Mouse (Mus musculus) midbrain, embryonic 11.5 days (tissue): ENCODE results near the gene Cox19. TPM values are rescaled to one million over a fixed set of nuclear protein-coding genes. Genes with fewer than 3 reads are reported as not detected.

Experiments
- ATAC-seq: fragments of 200-750 bp; cut with Nextera tagmentation; 2 replicates; pipeline ENCODE4 v1.8.0; 2017; ENCODE audit warnings: moderate TSS enrichment, moderate library complexity; ENCODE audit not compliant: low FRiP score
- DNase-seq: peaks from one replicate; pipeline ENCODE4 v3.0.0; 2015; ENCODE audit warnings: low spot score; ENCODE audit errors: missing footprints
- H3K27ac ChIP-seq: fragments of 300-500 bp; sonication (generic); 2 replicates; pipeline ENCODE4 v1.5.1; 2014; ENCODE audit warnings: low read depth, low read length
- H3K27me3 ChIP-seq: fragments of 300-500 bp; sonication (generic); 2 replicates; pipeline ENCODE4 v1.6.1; 2014; ENCODE audit warnings: mild to moderate bottlenecking, low read length, moderate library complexity, mixed read lengths; ENCODE audit not compliant: control insufficient read depth, insufficient read depth
- H3K36me3 ChIP-seq: fragments of 300-500 bp; sonication (generic); 2 replicates; pipeline ENCODE4 v1.6.1; 2014; ENCODE audit warnings: mild to moderate bottlenecking, low read length, moderate library complexity, mixed read lengths; ENCODE audit not compliant: control insufficient read depth, insufficient read depth
- H3K4me1 ChIP-seq: fragments of 300-500 bp; sonication (generic); 2 replicates; pipeline ENCODE4 v1.6.1; 2014; ENCODE audit warnings: low read length; ENCODE audit not compliant: control insufficient read depth, insufficient read depth
- H3K4me2 ChIP-seq: fragments of 300-500 bp; sonication (generic); 2 replicates; pipeline ENCODE4 v1.6.1; 2014; ENCODE audit warnings: mild to moderate bottlenecking, moderate library complexity
- H3K4me3 ChIP-seq: fragments of 300-500 bp; sonication (generic); 2 replicates; pipeline ENCODE4 v1.5.1; 2014; ENCODE audit warnings: low read depth, low read length
- H3K9ac ChIP-seq: fragments of 300-500 bp; sonication (generic); 2 replicates; pipeline ENCODE4 v1.6.1; 2014; ENCODE audit warnings: low read length
- H3K9me3 ChIP-seq: fragments of 300-500 bp; sonication (generic); 2 replicates; pipeline ENCODE4 v1.6.1; 2016; ENCODE audit warnings: low read length; ENCODE audit not compliant: control insufficient read depth
- WGBS: fragments of 180-500 bp; shearing (Covaris S2); extraction: QIAGEN DNeasy Blood & Tissue Kit; methylation state at CpG from one replicate; pipeline ENCODE4 v1.1.7; 2014; 5-methylcytosine and 5-hydroxymethylcytosine counted together
- polyA plus RNA-seq: library from polyadenylated mRNA; unstranded; fragments of >200 nt; fragmentation: Nextera tagmentation; extraction: Ambion mirVana; gene quantifications from 2 replicates; pipeline ENCODE4 v1.2.1, GENCODE M21; 2014

Cox19 gene
- polyA plus RNA-seq, 1 experiment from 2014 or later: 133 TPM

- H3K4me3 ChIP-seq: no peak overlapping the region
- H3K9me3 ChIP-seq: no peaks in the 10 kb centered on the region
- H3K4me2 ChIP-seq: no peak overlapping the region
- ATAC-seq (no peak), DNase-seq (no peak)
- no peak overlapping the region for H3K9ac ChIP-seq
- peaks cover 9% of the 10 kb centered on the region for H3K4me1 ChIP-seq
- no peaks in the 10 kb centered on the region for H3K36me3 ChIP-seq
- no peaks in the 10 kb centered on the region for H3K27me3 ChIP-seq
- H3K27ac ChIP-seq: no peak overlapping the region
- 82% methylated on average over 11 of the region's 11 CpGs for WGBS
Observed at GRCm38 (mm10) chr5:139368638-139369320, 17.6 kb upstream of the Cox19 start.

DNA sequence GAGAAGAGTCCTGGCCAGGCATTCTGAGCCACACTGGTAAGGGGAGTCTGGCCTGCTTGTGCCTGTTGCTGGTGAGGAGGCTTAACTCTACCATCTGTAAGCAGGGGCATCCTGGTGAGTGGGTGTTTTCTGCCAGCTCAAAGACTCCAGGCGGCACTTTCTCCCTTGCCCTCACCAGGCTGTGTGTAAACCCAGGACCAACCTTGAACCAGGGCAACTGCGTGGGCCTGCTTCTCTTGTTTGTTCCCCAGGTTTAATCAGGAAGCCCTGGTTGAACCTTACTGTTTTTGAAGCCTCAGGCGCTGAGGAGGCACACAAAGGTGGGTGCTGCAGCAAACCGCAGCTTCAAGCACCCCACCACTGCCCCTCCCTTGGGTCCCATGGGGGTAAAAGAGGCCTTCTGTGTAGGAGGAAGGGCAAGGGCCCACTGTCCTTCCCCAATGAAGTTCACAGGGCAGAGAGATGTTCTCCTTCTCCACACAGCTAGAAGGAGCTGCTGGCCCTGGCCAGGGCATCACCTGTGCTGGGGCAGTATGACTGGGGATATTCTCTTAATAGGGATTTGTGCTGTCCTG lies 16.8 kb upstream of the Cox19 start:
- Histone ChIP-seq H3K36me3 (no peaks in the 10 kb centered on the region), H3K9me3 (no peaks in the 10 kb centered on the region), H3K4me1 (peaks cover 9% of the 10 kb centered on the region), H3K4me3 (no peak overlapping the region), H3K4me2 (no peak overlapping the region), H3K27me3 (no peaks in the 10 kb centered on the region), H3K9ac (no peak overlapping the region), H3K27ac (no peak overlapping the region)
- no peak for ATAC-seq
- 94% methylated on average over 4 of the region's 4 CpGs for WGBS
- DNase-seq: no peak

GRCm38 (mm10) chr5:139366484-139366883 lies 15.3 kb upstream of the Cox19 start:
- no peak overlapping the region for H3K9ac ChIP-seq
- ATAC-seq (no peak), DNase-seq (no peak)
- H3K4me1 ChIP-seq: peaks cover 3% of the 10 kb centered on the region
- WGBS: 84% methylated on average over 11 of the region's 11 CpGs
- no peak overlapping the region for H3K27ac ChIP-seq
- no peak overlapping the region for H3K4me3 ChIP-seq
- H3K27me3 ChIP-seq: no peaks in the 10 kb centered on the region
- H3K9me3 ChIP-seq: no peaks in the 10 kb centered on the region
- H3K4me2 ChIP-seq: no peak overlapping the region
- no peaks in the 10 kb centered on the region for H3K36me3 ChIP-seq

GRCm38 (mm10) chr5:139365827-139366226 lies 14.6 kb upstream of the Cox19 start:
- Histone ChIP-seq H3K27me3 (no peaks in the 10 kb centered on the region), H3K4me1 (peaks cover 3% of the 10 kb centered on the region), H3K9ac (no peak overlapping the region), H3K27ac (no peak overlapping the region), H3K9me3 (no peaks in the 10 kb centered on the region), H3K36me3 (no peaks in the 10 kb centered on the region), H3K4me2 (no peak overlapping the region), H3K4me3 (no peak overlapping the region)
- DNase-seq (no peak), ATAC-seq (no peak)
- WGBS: 72% methylated on average over 1 of the region's 1 CpGs

DNA sequence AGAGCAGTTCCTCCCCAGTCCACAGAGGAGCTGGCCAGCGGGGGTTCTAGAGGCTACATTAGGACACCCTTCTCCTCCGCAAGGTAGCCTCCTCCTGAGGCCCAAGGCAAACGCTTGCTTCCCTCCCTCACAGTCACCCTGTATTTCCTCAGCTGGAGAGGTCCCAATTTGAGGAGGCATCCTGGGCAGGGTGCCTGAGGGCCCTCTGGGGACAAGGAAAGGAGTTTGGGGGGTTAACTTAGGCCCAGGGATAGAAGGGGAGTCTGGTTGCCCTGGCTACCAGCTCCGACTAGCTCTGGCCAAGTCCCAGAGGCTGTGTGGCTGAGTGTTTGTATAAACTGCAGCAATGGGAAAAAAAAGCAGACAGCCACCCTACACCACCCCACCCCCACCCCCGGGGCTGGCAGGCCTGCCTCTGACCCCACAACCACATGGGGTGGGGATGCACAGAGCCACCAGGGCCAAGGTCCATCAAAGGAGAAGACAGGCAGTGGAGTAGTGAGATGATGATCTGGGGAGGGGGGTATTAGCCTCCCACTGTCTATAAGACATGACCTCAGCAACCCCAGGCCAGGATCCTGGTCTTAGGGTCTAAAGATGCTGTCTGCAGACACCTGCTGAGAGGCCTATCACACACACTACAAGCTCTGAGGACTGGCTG lies 13.8 kb upstream of the Cox19 start:
- Histone ChIP-seq H3K4me1 (peaks cover 3% of the 10 kb centered on the region), H3K4me2 (no peak overlapping the region), H3K36me3 (no peaks in the 10 kb centered on the region), H3K27ac (no peak overlapping the region), H3K9ac (no peak overlapping the region; the same call in 1 of the 2 replicates), H3K9me3 (no peaks in the 10 kb centered on the region), H3K4me3 (no peak overlapping the region), H3K27me3 (no peaks in the 10 kb centered on the region)
- DNase-seq (peak; percentile 91), ATAC-seq (peak; percentile 26; the same call in 1 of the 2 replicates)
- 35% methylated on average over 5 of the region's 5 CpGs for WGBS

DNA sequence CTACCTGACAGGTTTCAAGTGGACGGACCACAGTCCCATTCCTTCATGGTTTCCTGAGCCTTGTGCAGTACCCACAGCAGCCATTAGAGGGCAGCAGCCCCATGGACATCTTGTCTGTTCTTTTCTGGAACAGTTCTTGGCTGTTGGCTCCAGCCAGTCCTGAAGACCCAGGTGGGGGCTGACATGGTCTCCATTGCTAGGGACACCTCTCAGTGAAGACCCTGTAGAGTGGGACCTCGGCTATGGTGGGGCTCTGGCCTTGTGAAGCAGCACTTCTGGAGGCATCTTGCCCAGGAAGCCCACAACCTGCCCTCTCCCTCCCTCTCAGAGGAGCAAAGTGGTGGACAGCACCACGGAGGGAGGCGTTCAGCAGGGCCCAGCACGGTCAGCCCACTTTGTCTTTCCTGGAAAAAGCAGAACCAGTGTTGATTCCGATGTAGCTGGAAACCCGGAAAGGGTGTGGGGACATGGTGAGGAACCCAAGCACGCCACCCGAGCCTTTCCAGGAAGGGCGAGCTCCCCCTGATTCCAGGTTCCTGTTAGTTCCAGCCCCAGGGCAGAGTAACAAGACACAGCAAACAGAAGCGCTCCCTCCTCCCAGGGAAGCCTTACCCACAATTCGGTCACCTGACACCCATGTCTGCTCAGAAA lies 13.2 kb upstream of the Cox19 start:
- 40% methylated on average over 12 of the region's 12 CpGs for WGBS
- ATAC-seq: peak; percentile 54
- Histone ChIP-seq H3K4me2 (no peak overlapping the region), H3K9ac (no peak overlapping the region; the same call in 1 of the 2 replicates), H3K9me3 (no peaks in the 10 kb centered on the region), H3K4me3 (no peak overlapping the region), H3K36me3 (no peaks in the 10 kb centered on the region), H3K27me3 (no peaks in the 10 kb centered on the region), H3K27ac (no peak overlapping the region), H3K4me1 (peaks cover 3% of the 10 kb centered on the region)
- peak; percentile 99 for DNase-seq

- H3K4me1 ChIP-seq: peaks cover 3% of the 10 kb centered on the region
- H3K4me2 ChIP-seq: no peak overlapping the region
- H3K36me3 ChIP-seq: no peaks in the 10 kb centered on the region
- H3K9ac ChIP-seq: no peak overlapping the region
- no peaks in the 10 kb centered on the region for H3K27me3 ChIP-seq
- DNase-seq (no peak), ATAC-seq (no peak)
- H3K9me3 ChIP-seq: no peaks in the 10 kb centered on the region
- WGBS: 72% methylated on average over 7 of the region's 7 CpGs
- no peak overlapping the region for H3K27ac ChIP-seq
- H3K4me3 ChIP-seq: no peak overlapping the region
Observed at GRCm38 (mm10) chr5:139363858-139364257, 12.6 kb upstream of the Cox19 start.

DNA sequence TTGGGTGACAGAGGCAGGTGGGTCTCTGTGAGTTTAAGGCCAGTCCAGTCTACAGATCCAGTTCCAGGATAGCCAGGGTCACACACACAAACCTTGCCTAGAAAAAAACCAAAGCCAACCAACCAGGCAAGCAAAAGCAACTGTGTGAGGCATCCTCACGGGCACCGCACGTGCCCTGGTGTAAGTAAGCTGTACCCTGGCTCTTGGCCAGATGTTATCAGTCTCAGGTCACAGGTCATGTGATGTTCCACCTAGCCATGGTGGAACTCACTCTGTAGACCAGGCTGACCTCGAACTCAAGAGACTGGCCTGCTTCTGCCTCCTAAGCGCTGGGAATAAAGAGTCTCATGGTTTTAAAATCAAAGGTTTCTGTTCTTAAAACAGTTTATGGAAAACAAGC lies 8.0 kb upstream of the Cox19 start:
- ATAC-seq: no peak
- WGBS: 94% methylated on average over 5 of the region's 5 CpGs
- Histone ChIP-seq H3K27ac (no peak overlapping the region), H3K4me1 (no peaks in the 10 kb centered on the region), H3K27me3 (no peaks in the 10 kb centered on the region), H3K4me2 (no peak overlapping the region), H3K9ac (no peak overlapping the region), H3K36me3 (no peaks in the 10 kb centered on the region), H3K9me3 (no peaks in the 10 kb centered on the region), H3K4me3 (no peak overlapping the region)
- no peak for DNase-seq

DNA sequence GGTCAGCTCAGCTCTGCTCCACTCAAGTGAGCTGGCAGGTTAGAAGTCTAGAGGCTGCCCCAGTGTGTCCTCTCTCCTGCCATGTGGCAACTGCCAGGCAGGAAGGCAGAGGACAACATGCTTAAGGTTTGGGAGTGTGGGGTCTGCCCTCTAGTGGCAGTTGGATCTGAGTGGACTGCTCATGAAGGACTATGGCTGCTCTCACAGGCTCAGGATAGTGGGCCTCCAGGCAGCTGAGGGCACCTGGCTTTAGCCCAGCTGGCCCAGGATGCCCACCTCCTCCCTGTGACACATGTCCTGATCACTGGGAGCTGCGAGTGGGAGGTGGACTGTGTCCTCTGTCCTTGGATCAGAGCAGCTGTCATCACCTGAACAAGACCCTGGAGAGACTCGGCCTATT lies 7.4 kb upstream of the Cox19 start:
- Histone ChIP-seq H3K27me3 (no peaks in the 10 kb centered on the region), H3K9me3 (no peaks in the 10 kb centered on the region), H3K36me3 (no peaks in the 10 kb centered on the region), H3K27ac (no peak overlapping the region), H3K4me2 (no peak overlapping the region), H3K9ac (no peak overlapping the region), H3K4me3 (no peak overlapping the region), H3K4me1 (no peaks in the 10 kb centered on the region)
- WGBS: 81% methylated on average over 2 of the region's 2 CpGs
- no peak for DNase-seq
- ATAC-seq: peak; percentile 15; the same call in 1 of the 2 replicates
